Mouse (Mus musculus) heart, embryonic 13.5 days (tissue): ENCODE data around the gene Slc16a1. TPM values are rescaled to one million over a fixed set of nuclear protein-coding genes. Genes with fewer than 3 reads are reported as not detected.

ENCODE experiments used
- ATAC-seq: fragments of 200-750 bp; cut with Nextera tagmentation; 2 replicates; pipeline ENCODE4 v1.8.0; 2017; ENCODE audit warnings: moderate TSS enrichment; ENCODE audit not compliant: insufficient number of reproducible peaks, low FRiP score, low TSS enrichment; ENCODE audit errors: extremely low read depth
- H3K27ac ChIP-seq: fragments of 300-500 bp; sonication (generic); replicated peaks from 2 replicates; pipeline ENCODE4 v1.5.1; 2015; ENCODE audit warnings: moderate library complexity, mild to moderate bottlenecking, inconsistent platforms
- H3K27me3 ChIP-seq: fragments of 300-500 bp; sonication (generic); replicated peaks from 2 replicates; pipeline ENCODE4 v1.6.1; 2015; ENCODE audit warnings: mild to moderate bottlenecking, inconsistent platforms
- H3K36me3 ChIP-seq: fragments of 300-500 bp; sonication (generic); 2 replicates; pipeline ENCODE4 v1.6.1; 2015; ENCODE audit warnings: mild to moderate bottlenecking, inconsistent platforms
- H3K4me1 ChIP-seq: fragments of 300-500 bp; sonication (generic); 2 replicates; pipeline ENCODE4 v1.6.1; 2015; ENCODE audit warnings: inconsistent platforms
- H3K4me2 ChIP-seq: fragments of 300-500 bp; sonication (generic); 2 replicates; pipeline ENCODE4 v1.6.1; 2015; ENCODE audit warnings: inconsistent platforms, mild to moderate bottlenecking, moderate library complexity
- H3K4me3 ChIP-seq: fragments of 300-500 bp; sonication (generic); 2 replicates; pipeline ENCODE4 v1.5.1; 2015; ENCODE audit warnings: moderate library complexity, mild to moderate bottlenecking, inconsistent platforms
- H3K9ac ChIP-seq: fragments of 300-500 bp; sonication (generic); 2 replicates; pipeline ENCODE4 v1.6.1; 2015; ENCODE audit warnings: inconsistent platforms, mild to moderate bottlenecking, moderate library complexity
- H3K9me3 ChIP-seq: fragments of 300-500 bp; sonication (generic); 2 replicates; pipeline ENCODE4 v1.6.1; 2016; ENCODE audit warnings: inconsistent platforms
- WGBS: fragments of 180-500 bp; shearing (Covaris S2); methylation state at CpG from one replicate; pipeline ENCODE4 v1.1.7; 2015; ENCODE audit warnings: mixed read lengths; 5-methylcytosine and 5-hydroxymethylcytosine counted together
- polyA plus RNA-seq: library from polyadenylated mRNA; unstranded; fragments of >200 nt; fragmentation: Nextera tagmentation; extraction: Ambion mirVana; gene quantifications from 2 replicates; pipeline ENCODE4 v1.2.1, GENCODE M21; 2015

The Slc16a1 gene
- polyA plus RNA-seq: 65.4 and 70.4 TPM in 2 replicates

- Histone ChIP-seq H3K9ac (peak within 1 kb of the TSS; percentile 99), H3K27ac (peak within 1 kb of the TSS; percentile 92), H3K4me3 (peak within 1 kb of the TSS; percentile 94), H3K36me3 (no peaks in the 10 kb centered on the region), H3K9me3 (no peaks in the 10 kb centered on the region), H3K27me3 (no peaks in the 10 kb centered on the region), H3K4me1 (peaks cover 45% of the 10 kb centered on the region), H3K4me2 (peak within 1 kb of the TSS; percentile 71)
- ATAC-seq: peak; percentile 95
- WGBS: under 1% methylated on average over 50 of the region's 50 CpGs
Measured at GRCm38 (mm10) chr3:104638403-104638779, at the start of gene Slc16a1. Slc16a1 (plus strand) TSS chr3:104638668.

- peak overlapping the region; percentile 53 for H3K4me2 ChIP-seq
- peak overlapping the region; percentile 71 for H3K9ac ChIP-seq
- peak overlapping the region; percentile 94 for H3K27ac ChIP-seq
- H3K4me3 ChIP-seq: no peak overlapping the region
- H3K27me3 ChIP-seq: no peaks in the 10 kb centered on the region
- H3K36me3 ChIP-seq: no peaks in the 10 kb centered on the region
- H3K4me1 ChIP-seq: peaks cover 55% of the 10 kb centered on the region
- no peak for ATAC-seq
- H3K9me3 ChIP-seq: no peaks in the 10 kb centered on the region
- WGBS: 53% methylated on average over 6 of the region's 6 CpGs
Measured at GRCm38 (mm10) chr3:104596451-104597134, 41.9 kb upstream of the Slc16a1 start.

- H3K4me3 ChIP-seq: no peak overlapping the region
- H3K4me2 ChIP-seq: peak overlapping the region; percentile 53
- no peaks in the 10 kb centered on the region for H3K9me3 ChIP-seq
- peak overlapping the region; percentile 94 for H3K27ac ChIP-seq
- no peaks in the 10 kb centered on the region for H3K36me3 ChIP-seq
- ATAC-seq: no peak; the same call in 1 of the 2 replicates
- H3K27me3 ChIP-seq: no peaks in the 10 kb centered on the region
- 34% methylated on average over 10 of the region's 10 CpGs for WGBS
- peak overlapping the region; percentile 71 for H3K9ac ChIP-seq
- H3K4me1 ChIP-seq: peaks cover 60% of the 10 kb centered on the region
Measured at GRCm38 (mm10) chr3:104597135-104597764, 41.2 kb upstream of the Slc16a1 start.

- Histone ChIP-seq H3K4me3 (peak overlapping the region; percentile 26; the same call in 1 of the 2 replicates), H3K4me1 (peaks cover 72% of the 10 kb centered on the region), H3K9me3 (no peaks in the 10 kb centered on the region), H3K4me2 (peak overlapping the region; percentile 58), H3K9ac (peak overlapping the region; percentile 55), H3K36me3 (no peaks in the 10 kb centered on the region), H3K27me3 (no peaks in the 10 kb centered on the region), H3K27ac (peak overlapping the region; percentile 94)
- WGBS: 26% methylated on average over 20 of the region's 20 CpGs
- ATAC-seq: peak; percentile 84
Measured at GRCm38 (mm10) chr3:104599296-104600150, 38.9 kb upstream of the Slc16a1 start.

GRCm38 (mm10) chr3:104600691-104601090, 37.8 kb upstream of the Slc16a1 start:
- Histone ChIP-seq H3K27ac (peak overlapping the region; percentile 94), H3K4me2 (peak overlapping the region; percentile 58), H3K9ac (peak overlapping the region; percentile 55)

GRCm38 (mm10) chr3:104601680-104602079, 36.8 kb upstream of the Slc16a1 start:
- peak overlapping the region; percentile 94; the same call in 1 of the 2 replicates for H3K27ac ChIP-seq
- WGBS: 75% methylated on average over 4 of the region's 4 CpGs
- no peaks in the 10 kb centered on the region for H3K36me3 ChIP-seq
- H3K27me3 ChIP-seq: no peaks in the 10 kb centered on the region
- no peak overlapping the region for H3K4me3 ChIP-seq
- H3K4me1 ChIP-seq: peaks cover 63% of the 10 kb centered on the region
- no peak overlapping the region for H3K4me2 ChIP-seq
- H3K9me3 ChIP-seq: no peaks in the 10 kb centered on the region
- no peak overlapping the region for H3K9ac ChIP-seq
- ATAC-seq: no peak

More at GRCm38 (mm10) chr3:104600691-104601090, 37.8 kb upstream of the Slc16a1 start:
- Histone ChIP-seq H3K27me3 (no peaks in the 10 kb centered on the region), H3K4me3 (no peak overlapping the region), H3K9me3 (no peaks in the 10 kb centered on the region), H3K4me1 (peaks cover 72% of the 10 kb centered on the region), H3K36me3 (no peaks in the 10 kb centered on the region)
- 48% methylated on average over 3 of the region's 3 CpGs for WGBS
- no peak for ATAC-seq

GRCm38 (mm10) chr3:104609690-104610380, 28.6 kb upstream of the Slc16a1 start:
- peak overlapping the region; percentile 0; the same call in 1 of the 2 replicates for H3K27ac ChIP-seq
- no peak overlapping the region for H3K4me2 ChIP-seq
- 51% methylated on average over 8 of the region's 8 CpGs for WGBS
- no peak for ATAC-seq
- H3K9ac ChIP-seq: 0 out of 2 replicates have a peak overlapping the region, but pooled peaks have one; percentile 24
- no peaks in the 10 kb centered on the region for H3K27me3 ChIP-seq
- no peak overlapping the region for H3K4me3 ChIP-seq
- H3K9me3 ChIP-seq: no peaks in the 10 kb centered on the region
- peaks cover 38% of the 10 kb centered on the region for H3K4me1 ChIP-seq
- H3K36me3 ChIP-seq: no peaks in the 10 kb centered on the region

GRCm38 (mm10) chr3:104610453-104611230, 27.8 kb upstream of the Slc16a1 start:
- Histone ChIP-seq H3K27me3 (no peaks in the 10 kb centered on the region), H3K4me3 (no peak overlapping the region), H3K9ac (0 out of 2 replicates have a peak overlapping the region, but pooled peaks have one; percentile 24), H3K4me2 (no peak overlapping the region), H3K36me3 (no peaks in the 10 kb centered on the region), H3K27ac (0 out of 2 replicates have a peak overlapping the region, but pooled peaks have one; percentile 0), H3K4me1 (peaks cover 38% of the 10 kb centered on the region), H3K9me3 (no peaks in the 10 kb centered on the region)
- 53% methylated on average over 6 of the region's 6 CpGs for WGBS
- no peak for ATAC-seq

GRCm38 (mm10) chr3:104611951-104612350, 26.5 kb upstream of the Slc16a1 start:
- ATAC-seq: no peak
- H3K27me3 ChIP-seq: no peaks in the 10 kb centered on the region
- no peaks in the 10 kb centered on the region for H3K36me3 ChIP-seq
- no peak overlapping the region for H3K9ac ChIP-seq
- no peaks in the 10 kb centered on the region for H3K9me3 ChIP-seq
- 0 out of 2 replicates have a peak overlapping the region, but pooled peaks have one; percentile 22 for H3K27ac ChIP-seq
- no peak overlapping the region for H3K4me3 ChIP-seq
- no peak overlapping the region for H3K4me2 ChIP-seq
- WGBS: 84% methylated on average over 3 of the region's 3 CpGs
- H3K4me1 ChIP-seq: peaks cover 43% of the 10 kb centered on the region

GRCm38 (mm10) chr3:104613102-104613501, 25.4 kb upstream of the Slc16a1 start:
- Histone ChIP-seq H3K4me1 (peaks cover 43% of the 10 kb centered on the region), H3K4me3 (no peak overlapping the region), H3K9ac (no peak overlapping the region), H3K36me3 (no peaks in the 10 kb centered on the region), H3K4me2 (no peak overlapping the region), H3K27ac (no peak overlapping the region), H3K9me3 (no peaks in the 10 kb centered on the region), H3K27me3 (no peaks in the 10 kb centered on the region)
- no peak for ATAC-seq
- 44% methylated on average over 5 of the region's 5 CpGs for WGBS
